In the genomic region with DNA sequence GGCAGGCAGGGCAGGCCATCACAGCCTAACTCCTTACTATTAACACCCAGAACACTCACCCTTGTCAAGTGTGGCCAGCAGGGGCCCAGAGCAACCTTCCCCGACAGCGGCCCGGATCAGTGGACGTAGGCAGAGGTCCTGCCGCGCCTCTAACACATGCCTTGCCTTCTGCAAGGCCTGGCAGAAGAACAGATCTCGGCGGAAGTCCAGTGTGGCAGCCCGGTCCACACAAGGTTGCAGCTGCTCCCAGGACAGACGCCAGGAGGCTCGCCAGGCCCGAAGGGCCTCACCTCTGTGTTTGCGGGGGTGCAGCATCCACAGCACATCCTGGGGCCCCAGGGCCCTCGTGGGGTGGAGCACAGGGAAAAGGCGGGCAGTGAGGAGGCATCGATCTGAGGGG, we compare ENCODE assay signal across 12 mouse cellular contexts. TPM values are rescaled to one million over a fixed set of nuclear protein-coding genes. Genes with fewer than 3 reads are reported as not detected.
DNase-seq lines count a peak whose midpoint lies in the region.
"Had no signal": no experiment of that assay in that cellular context is flagged by ENCODE, and none has a peak within 500 bp of the region (broad histone marks: within the 10 kb centered on the region; RNA-seq: fewer than 3 reads in every experiment).

No protein-coding gene starts in this region.

- peak; percentile 22 for DNase-seq in adrenal gland, postnatal 14 days
- DNase-seq in adrenal gland, postnatal 10 days: no peak
- DNase-seq in brain, adult 2 months (ENCODE audit: low read depth, low spot score): peak; percentile 84
- DNase-seq in cerebellum, adult 9-11 months: peak; percentile 90
- peak; percentile 79 for DNase-seq in gastrocnemius, postnatal 14 days
- no peak for DNase-seq in urinary bladder, postnatal 25 days (ENCODE audit: low spot score)
- no peak for DNase-seq in testis, postnatal 10 days (ENCODE audit: low spot score)
- no peak for DNase-seq in liver
- DNase-seq: kidney, adult 2 months; kidney, postnatal 36 days; lung, postnatal 10 days; right cerebral cortex, postnatal 14 days had no signal

- intact Hi-C loops in gastrocnemius, postnatal 14 days (cut with DNase I; ENCODE audit: low total_unique reads): no loop called here

RNA-seq across cellular contexts. Expression of a gene that starts 13.4 kb away (rescaled TPM):
- 7.6 and 10.4 TPM in 2 replicates for total RNA-seq in adrenal gland, postnatal 14 days (2021)
- 10 to 100 TPM in 1 of 2 experiments, 1 to 10 TPM in 1; 7.9 to 10.6 TPM for total RNA-seq in adrenal gland, postnatal 10 days (2021)
- total RNA-seq in gastrocnemius, postnatal 14 days (2021): 1 to 10 TPM; 3.3 to 4.1 TPM

RNA-seq across cellular contexts. Expression of a gene that starts 30.9 kb away (rescaled TPM):
- total RNA-seq in adrenal gland, postnatal 14 days (2021): 18.5 and 21.6 TPM in 2 replicates
- total RNA-seq in adrenal gland, postnatal 10 days (2021): 10 to 100 TPM; 23.6 to 26.6 TPM
- 10 to 100 TPM; 32.0 to 35.6 TPM for total RNA-seq in gastrocnemius, postnatal 14 days (2021)

RNA-seq across cellular contexts. Expression of a gene that starts 42.3 kb away (rescaled TPM):
- 68.2 and 79.1 TPM in 2 replicates for total RNA-seq in adrenal gland, postnatal 14 days (2021)
- 10 to 100 TPM; 61.0 to 74.0 TPM for total RNA-seq in adrenal gland, postnatal 10 days (2021)
- total RNA-seq in gastrocnemius, postnatal 14 days (2021): 10 to 100 TPM; 24.2 to 29.3 TPM

RNA-seq across cellular contexts. Expression of a gene that starts 42.5 kb away (rescaled TPM):
- 74.1 and 87.0 TPM in 2 replicates for total RNA-seq in adrenal gland, postnatal 14 days (2021)
- 10 to 100 TPM; 75.3 to 89.4 TPM for total RNA-seq in adrenal gland, postnatal 10 days (2021)
- 10 to 100 TPM; 38.9 to 44.1 TPM for total RNA-seq in gastrocnemius, postnatal 14 days (2021)

Comparison
In these comparisons a context has a peak if more than half of its experiments do, and no peak if none do; other contexts are left out.
1. DNase-seq: peak in adrenal gland, postnatal 14 days (single experiment), brain, adult 2 months (single experiment), cerebellum, adult 9-11 months (single experiment) and gastrocnemius, postnatal 14 days (single experiment); none in adrenal gland, postnatal 10 days (single experiment), urinary bladder, postnatal 25 days (single experiment), testis, postnatal 10 days (single experiment) and liver (single experiment).